Mouse (Mus musculus): ENCODE results near the gene Slc12a5. TPM values are rescaled to one million over a fixed set of nuclear protein-coding genes. Genes with fewer than 3 reads are reported as not detected.

Gene Slc12a5
- polyA plus RNA-seq, 1 experiment from 2014 or later = 16.1 TPM

- peaks cover 22% of the 10 kb centered on the region for H3K4me1 ChIP-seq
- H3K9me3 ChIP-seq (replicated peaks) = no peaks in the 10 kb centered on the region
- H3K4me3 ChIP-seq = no peak overlapping the region
- H3K4me2 ChIP-seq (replicated peaks) = no peak overlapping the region
- H3K36me3 ChIP-seq = peaks cover 18% of the 10 kb centered on the region
- H3K9ac ChIP-seq = no peak overlapping the region
- ATAC-seq (ENCODE audit: low FRiP score) = no peak
- H3K27ac ChIP-seq = no peak overlapping the region
- H3K27me3 ChIP-seq = peaks cover 33% of the 10 kb centered on the region
- 89% methylated on average over 11 of the region's 11 CpGs for WGBS
These were observed 33.6 kb downstream of the Slc12a5 start for GRCm38 (mm10) chr2:164994156-164994555.

GRCm38 (mm10) chr2:164994659-164995428, 34.2 kb downstream of the Slc12a5 start:
- Histone ChIP-seq H3K4me1 (peaks cover 22% of the 10 kb centered on the region), H3K9me3 (replicated peaks) (no peaks in the 10 kb centered on the region), H3K4me3 (no peak overlapping the region), H3K27me3 (peaks cover 40% of the 10 kb centered on the region), H3K27ac (no peak overlapping the region), H3K36me3 (peaks cover 23% of the 10 kb centered on the region), H3K9ac (no peak overlapping the region), H3K4me2 (replicated peaks) (no peak overlapping the region)
- WGBS = 55% methylated on average over 21 of the region's 21 CpGs
- ATAC-seq (ENCODE audit: low FRiP score) = no peak

DNA sequence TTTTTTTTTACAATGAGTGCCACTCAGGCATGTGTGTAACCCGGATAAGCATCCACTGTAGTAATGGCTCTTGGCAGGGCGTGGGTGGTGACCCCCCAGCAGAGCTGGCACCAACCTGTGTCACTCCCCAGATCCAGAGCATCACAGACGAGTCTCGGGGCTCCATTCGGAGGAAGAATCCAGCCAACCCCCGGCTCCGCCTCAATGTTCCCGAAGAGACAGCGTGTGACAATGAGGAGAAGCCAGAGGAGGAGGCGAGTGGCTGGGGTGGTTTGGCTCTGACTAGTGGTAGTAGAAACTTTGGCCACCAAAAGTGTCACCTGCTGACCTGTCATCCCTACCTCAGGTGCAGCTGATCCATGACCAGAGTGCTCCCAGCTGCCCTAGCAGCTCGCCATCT, 35.4 kb downstream of the Slc12a5 start:
- H3K27ac ChIP-seq = no peak overlapping the region
- 72% methylated on average over 11 of the region's 11 CpGs for WGBS

DNA sequence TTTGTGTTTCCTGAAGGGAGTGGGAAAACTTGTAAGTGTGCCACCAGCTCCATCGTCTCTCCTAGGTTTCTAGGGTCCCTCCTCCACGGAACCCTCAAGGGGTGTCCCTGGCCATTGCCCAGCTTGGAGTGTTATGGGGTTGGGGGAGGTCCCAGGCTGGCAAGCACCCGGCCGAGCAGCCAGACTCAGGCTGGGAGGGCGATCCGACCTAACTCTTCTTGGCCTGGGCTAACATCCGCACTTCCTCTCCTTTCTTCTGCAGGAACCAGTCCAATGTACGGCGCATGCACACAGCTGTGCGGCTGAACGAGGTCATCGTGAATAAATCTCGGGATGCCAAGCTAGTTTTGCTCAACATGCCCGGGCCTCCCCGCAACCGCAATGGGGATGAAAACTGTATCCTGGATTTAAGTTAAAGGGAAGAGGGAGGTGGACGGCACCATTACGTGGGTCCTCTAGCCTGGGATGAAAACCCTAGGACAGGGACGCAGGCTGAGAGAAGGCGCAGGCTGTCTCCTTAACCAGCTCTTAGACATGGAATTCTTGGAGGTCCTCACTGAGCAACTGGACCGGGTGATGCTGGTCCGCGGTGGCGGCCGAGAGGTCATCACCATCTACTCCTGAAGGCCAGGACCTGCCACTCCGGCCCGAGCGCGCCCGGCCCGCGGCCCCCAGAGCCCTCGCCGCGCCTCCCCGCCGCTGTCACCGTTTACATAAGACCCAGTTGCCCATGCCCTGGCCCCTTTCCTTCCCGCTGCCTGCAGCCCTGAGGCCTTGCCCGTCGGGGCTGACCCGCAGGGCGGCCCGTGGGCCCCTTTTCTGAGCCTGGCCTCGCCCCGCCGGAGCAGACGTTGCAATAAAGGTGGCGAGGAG, 36.5 kb downstream of the Slc12a5 start:
- H3K36me3 ChIP-seq = peaks cover 46% of the 10 kb centered on the region
- H3K27me3 ChIP-seq = peaks cover 49% of the 10 kb centered on the region
- 15% methylated on average over 49 of the region's 49 CpGs for WGBS
- H3K27ac ChIP-seq = no peak overlapping the region
- peak; percentile 7; the same call in 1 of the 2 replicates for ATAC-seq (ENCODE audit: low FRiP score)
- peak overlapping the region; percentile 51 for H3K4me2 ChIP-seq (replicated peaks)
- peaks cover 20% of the 10 kb centered on the region for H3K4me1 ChIP-seq
- H3K9ac ChIP-seq = peak overlapping the region; percentile 55
- peak overlapping the region; percentile 27 for H3K4me3 ChIP-seq
- no peaks in the 10 kb centered on the region for H3K9me3 ChIP-seq (replicated peaks)

More for the DNA sequence above, 35.4 kb downstream of the Slc12a5 start:
- Histone ChIP-seq H3K4me1 (peaks cover 22% of the 10 kb centered on the region), H3K4me3 (no peak overlapping the region), H3K9ac (no peak overlapping the region), H3K9me3 (replicated peaks) (no peaks in the 10 kb centered on the region), H3K4me2 (replicated peaks) (no peak overlapping the region), H3K36me3 (peaks cover 35% of the 10 kb centered on the region), H3K27me3 (peaks cover 49% of the 10 kb centered on the region)
- ATAC-seq (ENCODE audit: low FRiP score) = no peak

DNA sequence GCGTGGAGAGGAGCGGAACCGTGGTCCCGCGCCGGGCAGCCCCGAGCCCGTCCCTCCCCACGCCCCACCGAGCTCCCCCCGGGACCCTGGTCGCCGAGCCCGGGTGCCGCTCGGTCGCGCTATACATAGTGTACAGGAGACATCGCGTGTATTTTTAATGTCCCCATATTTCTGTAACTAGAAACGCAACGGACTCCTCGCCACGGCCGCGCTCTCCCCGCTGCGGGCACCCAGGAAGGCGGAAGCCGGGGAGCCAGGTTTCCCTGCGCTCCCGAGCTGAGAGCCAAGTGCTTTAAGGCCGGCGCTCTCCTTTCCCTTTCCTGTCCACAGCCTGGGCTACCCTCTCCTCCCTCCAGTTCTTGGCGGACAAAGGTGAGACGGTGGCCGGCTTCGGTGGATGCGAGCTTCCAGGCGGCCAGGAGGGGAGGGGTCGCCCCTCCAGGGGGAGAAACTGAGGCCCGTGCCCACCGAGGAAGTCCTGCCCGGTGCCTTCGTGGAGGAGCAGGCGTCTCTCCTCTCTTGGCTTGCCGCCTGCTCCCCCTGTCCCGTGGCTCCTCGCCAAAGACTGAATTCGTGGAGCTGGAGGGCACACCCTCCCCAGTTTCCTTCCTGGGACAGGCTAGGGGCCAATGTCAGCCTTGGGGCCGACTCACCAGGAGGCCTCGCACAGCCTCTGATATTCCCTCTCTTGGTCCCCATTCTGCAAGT, 37.3 kb downstream of the Slc12a5 start:
- peak; percentile 14; the same call in 1 of the 2 replicates for ATAC-seq (ENCODE audit: low FRiP score)
- Histone ChIP-seq H3K4me1 (peaks cover 20% of the 10 kb centered on the region), H3K9ac (peak overlapping the region; percentile 55), H3K36me3 (peaks cover 49% of the 10 kb centered on the region), H3K4me2 (replicated peaks) (peak overlapping the region; percentile 51), H3K9me3 (replicated peaks) (no peaks in the 10 kb centered on the region), H3K4me3 (peak overlapping the region; percentile 27), H3K27me3 (peaks cover 49% of the 10 kb centered on the region), H3K27ac (no peak overlapping the region)
- WGBS = 2% methylated on average over 52 of the region's 52 CpGs

DNA sequence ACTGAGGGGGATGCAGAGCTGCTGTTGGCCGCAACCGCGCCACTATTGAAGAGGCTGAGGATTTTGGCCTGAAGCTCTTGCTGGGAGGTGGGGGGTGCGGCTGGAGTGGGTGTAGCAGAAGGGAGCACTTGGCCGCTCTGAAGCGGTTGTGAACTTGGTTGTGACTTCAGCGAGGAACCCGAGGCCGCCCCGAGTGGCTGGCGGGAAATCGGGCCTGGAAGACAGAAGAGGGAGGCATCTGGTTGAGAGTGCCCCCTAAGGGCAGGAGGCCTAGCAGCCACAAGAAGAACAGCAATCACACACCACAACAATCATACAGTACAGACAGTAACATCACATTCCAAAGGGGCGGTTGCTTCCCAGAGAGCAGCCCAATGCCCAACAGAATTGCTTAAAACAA, 41.4 kb downstream of the Slc12a5 start:
- H3K4me2 ChIP-seq (replicated peaks) = no peak overlapping the region
- peaks cover 16% of the 10 kb centered on the region for H3K4me1 ChIP-seq
- peaks cover 83% of the 10 kb centered on the region for H3K36me3 ChIP-seq
- 90% methylated on average over 13 of the region's 13 CpGs for WGBS
- H3K27me3 ChIP-seq = peaks cover 38% of the 10 kb centered on the region
- no peak for ATAC-seq (ENCODE audit: low FRiP score)
- no peak overlapping the region for H3K27ac ChIP-seq
- no peaks in the 10 kb centered on the region for H3K9me3 ChIP-seq (replicated peaks)
- no peak overlapping the region for H3K9ac ChIP-seq
- no peak overlapping the region for H3K4me3 ChIP-seq

DNA sequence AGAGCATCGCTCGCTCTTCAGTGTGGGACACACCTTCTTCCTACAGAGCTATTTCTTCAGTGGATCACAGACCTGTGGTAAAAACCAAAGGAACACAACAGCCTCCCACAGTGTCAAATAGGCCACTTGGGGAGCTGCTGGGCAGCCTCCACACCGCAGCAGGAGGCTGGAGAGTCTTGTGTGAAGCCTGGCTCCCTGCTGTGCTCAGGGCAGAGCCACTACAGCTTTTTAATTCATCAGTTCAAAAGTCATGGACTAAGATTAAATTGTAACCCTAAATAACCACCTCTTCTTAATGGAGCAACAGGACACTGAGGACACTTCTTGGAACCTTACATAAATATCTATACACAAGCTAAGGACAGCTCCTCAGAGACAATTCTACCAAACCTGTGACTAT, 42.5 kb downstream of the Slc12a5 start:
- Histone ChIP-seq H3K4me1 (peaks cover 6% of the 10 kb centered on the region), H3K4me3 (no peak overlapping the region), H3K27me3 (peaks cover 27% of the 10 kb centered on the region), H3K4me2 (replicated peaks) (no peak overlapping the region), H3K9ac (no peak overlapping the region), H3K36me3 (peaks cover 95% of the 10 kb centered on the region), H3K9me3 (replicated peaks) (no peaks in the 10 kb centered on the region), H3K27ac (no peak overlapping the region)
- no peak for ATAC-seq (ENCODE audit: low FRiP score)
- WGBS = 80% methylated on average over 3 of the region's 3 CpGs

DNA sequence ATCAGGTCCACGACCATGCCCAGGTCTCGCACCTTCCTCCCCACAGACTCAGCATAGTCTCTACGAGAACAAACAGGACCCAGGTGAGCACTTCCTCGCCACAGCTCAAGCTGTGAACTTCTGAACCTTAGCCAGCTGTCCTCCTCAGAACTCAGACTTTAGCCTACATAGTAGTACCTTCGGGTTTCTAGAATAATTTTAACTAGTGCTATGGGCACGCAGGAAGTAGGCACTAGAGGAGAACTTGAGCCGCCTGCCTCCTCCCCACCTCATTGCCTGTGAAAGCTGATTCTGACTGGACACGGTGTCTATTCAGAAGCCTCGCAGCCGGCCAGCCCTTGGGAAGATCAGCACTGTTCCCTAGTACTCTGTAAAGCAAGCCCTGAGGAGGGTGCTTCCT, 43.6 kb downstream of the Slc12a5 start:
- H3K36me3 ChIP-seq = peaks cover 99% of the 10 kb centered on the region
- peaks cover 15% of the 10 kb centered on the region for H3K27me3 ChIP-seq
- no peak overlapping the region for H3K4me2 ChIP-seq (replicated peaks)
- H3K27ac ChIP-seq = no peak overlapping the region
- H3K9me3 ChIP-seq (replicated peaks) = no peaks in the 10 kb centered on the region
- 90% methylated on average over 10 of the region's 10 CpGs for WGBS
- no peak for ATAC-seq (ENCODE audit: low FRiP score)
- no peaks in the 10 kb centered on the region for H3K4me1 ChIP-seq
- H3K4me3 ChIP-seq = no peak overlapping the region
- no peak overlapping the region for H3K9ac ChIP-seq

- Histone ChIP-seq H3K4me3 (no peak overlapping the region), H3K4me2 (replicated peaks) (no peak overlapping the region), H3K9ac (no peak overlapping the region), H3K36me3 (peaks cover 100% of the 10 kb centered on the region), H3K27me3 (no peaks in the 10 kb centered on the region), H3K4me1 (no peaks in the 10 kb centered on the region), H3K9me3 (replicated peaks) (no peaks in the 10 kb centered on the region), H3K27ac (no peak overlapping the region)
- ATAC-seq (ENCODE audit: low FRiP score) = no peak
- 95% methylated on average over 4 of the region's 4 CpGs for WGBS
These were observed 46.2 kb downstream of the Slc12a5 start for GRCm38 (mm10) chr2:165006813-165007212.

GRCm38 (mm10) chr2:165007986-165008385, 47.4 kb downstream of the Slc12a5 start:
- no peak overlapping the region for H3K4me3 ChIP-seq
- no peak for ATAC-seq (ENCODE audit: low FRiP score)
- no peaks in the 10 kb centered on the region for H3K4me1 ChIP-seq
- peaks cover 100% of the 10 kb centered on the region for H3K36me3 ChIP-seq
- H3K27ac ChIP-seq = no peak overlapping the region
- WGBS = 96% methylated on average over 1 of the region's 1 CpGs
- H3K9me3 ChIP-seq (replicated peaks) = no peaks in the 10 kb centered on the region
- no peak overlapping the region for H3K4me2 ChIP-seq (replicated peaks)
- H3K9ac ChIP-seq = no peak overlapping the region
- no peaks in the 10 kb centered on the region for H3K27me3 ChIP-seq

GRCm38 (mm10) chr2:165009161-165009560, 48.6 kb downstream of the Slc12a5 start:
- no peak for ATAC-seq (ENCODE audit: low FRiP score)
- H3K27ac ChIP-seq = no peak overlapping the region
- H3K4me2 ChIP-seq (replicated peaks) = no peak overlapping the region
- H3K9ac ChIP-seq = no peak overlapping the region
- no peaks in the 10 kb centered on the region for H3K4me1 ChIP-seq
- peaks cover 93% of the 10 kb centered on the region for H3K36me3 ChIP-seq
- H3K4me3 ChIP-seq = no peak overlapping the region
- H3K9me3 ChIP-seq (replicated peaks) = no peaks in the 10 kb centered on the region
- no peaks in the 10 kb centered on the region for H3K27me3 ChIP-seq
- WGBS = 97% methylated on average over 14 of the region's 14 CpGs

DNA sequence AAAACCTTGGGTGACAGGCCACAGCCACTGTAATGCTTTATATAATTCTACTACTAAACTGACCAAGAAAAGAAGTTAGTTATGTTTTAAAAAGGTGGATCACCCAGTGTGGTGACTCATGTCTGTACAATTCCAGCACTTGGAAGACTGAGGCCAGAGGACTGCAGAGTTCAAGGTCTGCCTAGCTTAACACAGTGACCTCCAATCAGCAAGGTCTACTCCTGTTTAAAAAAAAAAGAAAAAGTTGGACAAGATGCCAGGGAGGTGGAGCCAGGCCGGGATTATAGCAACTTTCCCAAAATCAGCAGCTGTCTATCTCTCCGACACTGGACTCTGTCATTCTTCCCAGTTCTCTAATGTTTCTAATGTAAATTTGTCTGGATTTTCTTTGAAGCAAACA, 49.0 kb downstream of the Slc12a5 start:
- Histone ChIP-seq H3K4me2 (replicated peaks) (no peak overlapping the region), H3K4me3 (no peak overlapping the region), H3K36me3 (peaks cover 88% of the 10 kb centered on the region), H3K27me3 (no peaks in the 10 kb centered on the region), H3K9ac (no peak overlapping the region), H3K4me1 (no peaks in the 10 kb centered on the region), H3K9me3 (replicated peaks) (no peaks in the 10 kb centered on the region), H3K27ac (no peak overlapping the region)
- 95% methylated on average over 2 of the region's 2 CpGs for WGBS
- ATAC-seq (ENCODE audit: low FRiP score) = no peak

All from hindbrain, embryonic 12.5 days (tissue).